Mouse (Mus musculus): ENCODE measurements at regions not wholly inside any gene's neighbourhood (a gene's known extent, or its start where the extent isn't known, plus 50 kb on each side); places are given as distances from the start of the nearest gene placed in this dataset.

DNA sequence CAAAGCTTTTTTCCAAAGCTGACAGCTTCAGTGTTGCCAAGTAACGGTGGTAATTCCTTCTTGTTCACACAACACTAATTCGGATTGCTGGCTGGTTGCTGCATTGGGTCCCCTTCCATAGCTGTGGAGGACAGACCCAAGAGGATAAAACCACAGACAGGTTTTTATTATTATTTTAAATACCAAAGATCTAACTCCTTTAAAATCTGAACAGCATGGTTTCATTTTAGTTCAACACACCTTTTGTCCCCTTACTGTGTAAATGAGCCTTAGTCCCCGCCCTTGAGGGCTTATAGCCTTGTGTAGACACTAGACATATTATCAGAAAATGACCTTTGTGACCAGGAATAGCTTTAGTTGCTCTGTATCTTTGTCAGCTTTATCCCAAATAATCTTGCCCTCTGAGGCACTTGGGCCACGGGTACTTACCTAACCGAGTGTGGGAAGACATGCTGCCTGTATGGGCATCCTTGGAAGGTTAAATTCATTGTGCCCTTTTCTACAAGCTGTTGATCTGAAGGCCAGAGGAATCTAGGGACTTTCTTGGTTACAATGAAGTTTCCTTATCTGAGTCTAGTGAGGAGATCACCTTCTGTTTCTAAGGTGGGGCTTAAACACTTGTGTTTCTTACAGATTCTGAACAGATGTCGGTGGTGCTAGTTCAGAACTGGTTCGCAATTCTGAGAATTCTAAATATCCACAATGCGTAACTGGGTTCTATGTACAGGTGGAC lies 99.6 kb downstream of the Rnd3 start:
- no peak for TF ChIP-seq POLR2A (IDR thresholded peaks at IDR 0.05; ENCODE audit: borderline replicate concordance, extremely low read depth, insufficient read depth, insufficient read length, poor library complexity, severe bottlenecking)
- no peak for TF ChIP-seq CTCF (IDR thresholded peaks at IDR 0.05; ENCODE audit: borderline replicate concordance, extremely low read depth, insufficient read depth, insufficient read length)
- DNase-seq (ENCODE audit: low read depth), result peak; percentile 61

DNA sequence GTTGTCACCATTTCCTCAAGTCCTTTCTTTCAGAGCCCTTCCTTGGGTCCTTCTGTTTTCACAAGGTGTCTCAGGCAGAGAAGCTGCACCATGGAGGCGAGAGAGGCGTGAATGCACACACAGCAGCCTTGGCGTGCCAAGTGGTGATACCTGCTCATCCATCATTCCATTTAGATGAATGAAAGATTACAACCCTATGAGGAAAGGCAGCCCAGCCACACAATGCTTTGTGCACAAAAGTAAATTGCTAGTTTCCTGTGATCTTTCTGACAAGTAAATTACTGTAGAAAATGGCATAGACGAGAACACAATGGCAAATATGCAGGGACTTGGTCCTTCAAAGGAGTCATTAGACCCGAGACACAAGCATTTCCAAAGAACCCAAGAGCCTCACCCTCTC lies 101.4 kb downstream of the Rnd3 start:
- DNase-seq (ENCODE audit: low read depth), result peak; percentile 78
- no peak for TF ChIP-seq CTCF (IDR thresholded peaks at IDR 0.05; ENCODE audit: borderline replicate concordance, extremely low read depth, insufficient read depth, insufficient read length)
- no peak for TF ChIP-seq POLR2A (IDR thresholded peaks at IDR 0.05; ENCODE audit: borderline replicate concordance, extremely low read depth, insufficient read depth, insufficient read length, poor library complexity, severe bottlenecking)

DNA sequence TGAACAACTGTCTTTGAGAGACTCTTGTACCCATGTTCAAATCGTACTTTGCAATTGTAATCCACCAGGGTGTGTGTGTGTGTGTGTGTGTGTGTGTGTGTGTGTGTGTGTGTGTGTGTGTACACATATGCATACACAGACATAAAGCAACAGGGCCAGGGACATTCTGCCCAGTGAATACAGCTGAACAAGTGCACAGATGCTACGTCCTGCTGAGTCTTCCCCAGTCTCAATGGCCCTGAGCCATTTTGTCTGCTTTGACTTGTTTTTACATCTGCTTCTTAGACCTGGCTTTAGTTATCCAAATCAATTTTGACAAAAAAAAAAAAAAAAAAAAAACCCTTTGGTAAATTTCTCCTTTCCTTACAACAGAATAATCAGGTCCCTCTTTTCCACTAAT lies 103.3 kb downstream of the Rnd3 start:
- TF ChIP-seq POLR2A (IDR thresholded peaks at IDR 0.05; ENCODE audit: borderline replicate concordance, extremely low read depth, insufficient read depth, insufficient read length, poor library complexity, severe bottlenecking), result no peak
- no peak for TF ChIP-seq CTCF (IDR thresholded peaks at IDR 0.05; ENCODE audit: borderline replicate concordance, extremely low read depth, insufficient read depth, insufficient read length)
- DNase-seq (ENCODE audit: low read depth), result peak; percentile 64

DNA sequence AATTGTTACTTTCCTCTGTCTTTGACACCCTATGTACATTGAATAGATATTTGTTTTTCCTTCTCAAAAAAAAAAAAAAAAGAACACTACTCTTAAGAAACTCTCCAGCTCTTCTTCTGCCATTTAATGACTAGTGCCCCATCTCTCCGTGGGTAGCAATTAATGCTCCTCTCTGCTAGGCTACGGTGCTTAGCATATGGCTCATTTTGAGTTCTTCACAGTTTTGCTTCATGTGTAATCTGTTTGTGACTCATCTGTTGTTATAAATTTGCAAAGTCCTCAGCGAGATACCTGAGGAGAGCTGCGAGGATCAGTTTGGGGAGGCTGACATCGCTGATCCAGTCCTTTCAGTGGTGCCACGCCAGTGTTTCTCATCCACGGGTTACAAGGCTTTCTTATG lies 107.8 kb downstream of the Rnd3 start:
- TF ChIP-seq POLR2A (IDR thresholded peaks at IDR 0.05; ENCODE audit: borderline replicate concordance, extremely low read depth, insufficient read depth, insufficient read length, poor library complexity, severe bottlenecking) (no peak), CTCF (IDR thresholded peaks at IDR 0.05; ENCODE audit: borderline replicate concordance, extremely low read depth, insufficient read depth, insufficient read length) (no peak)
- DNase-seq (ENCODE audit: low read depth), result peak; percentile 57

DNA sequence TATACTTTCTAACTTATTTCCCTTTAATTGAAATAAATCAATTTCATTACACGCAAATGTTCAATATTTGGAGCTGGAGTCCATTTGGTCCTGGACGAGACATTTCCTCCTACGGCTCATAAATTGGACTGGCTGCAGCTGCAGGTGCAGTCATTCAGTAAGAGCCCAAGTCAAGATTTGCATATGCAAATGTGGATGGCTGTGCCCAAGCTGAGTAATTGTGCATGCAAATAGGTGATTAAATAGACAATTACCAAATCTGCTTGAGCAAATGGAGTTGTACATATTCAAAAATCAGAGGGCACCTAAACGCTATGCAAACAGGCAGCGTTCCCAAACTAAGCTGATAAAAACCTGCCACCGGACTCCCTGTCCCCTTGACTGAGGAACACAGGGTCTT lies 110.2 kb downstream of the Rnd3 start:
- TF ChIP-seq POLR2A (IDR thresholded peaks at IDR 0.05; ENCODE audit: borderline replicate concordance, extremely low read depth, insufficient read depth, insufficient read length, poor library complexity, severe bottlenecking), result no peak
- no peak for TF ChIP-seq CTCF (IDR thresholded peaks at IDR 0.05; ENCODE audit: borderline replicate concordance, extremely low read depth, insufficient read depth, insufficient read length)

DNA sequence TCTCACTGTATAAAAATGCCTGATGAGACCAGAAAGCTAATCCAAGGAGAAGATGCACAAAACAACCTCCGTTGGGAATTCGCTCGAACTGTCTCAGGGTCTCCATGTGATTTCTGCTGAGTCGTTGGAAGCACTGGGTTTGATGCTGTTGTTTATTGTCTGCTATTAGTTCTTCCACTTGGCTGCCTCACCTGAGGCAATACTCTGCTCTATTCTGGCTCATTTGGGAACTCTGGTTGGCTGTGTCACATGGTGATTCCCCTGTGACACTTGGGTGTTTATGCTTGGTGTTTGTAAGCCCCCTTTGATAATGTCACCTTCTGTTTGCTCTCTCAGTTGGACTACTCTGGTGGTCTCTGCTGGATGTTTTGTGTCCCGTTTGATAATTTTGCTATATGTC lies 111.9 kb downstream of the Rnd3 start:
- TF ChIP-seq POLR2A (IDR thresholded peaks at IDR 0.05; ENCODE audit: borderline replicate concordance, extremely low read depth, insufficient read depth, insufficient read length, poor library complexity, severe bottlenecking) (no peak), CTCF (IDR thresholded peaks at IDR 0.05; ENCODE audit: borderline replicate concordance, extremely low read depth, insufficient read depth, insufficient read length) (no peak)
- DNase-seq (ENCODE audit: low read depth), result no peak

More for the DNA sequence above, 110.2 kb downstream of the Rnd3 start:
- DNase-seq (ENCODE audit: low read depth), result peak; percentile 92

DNA sequence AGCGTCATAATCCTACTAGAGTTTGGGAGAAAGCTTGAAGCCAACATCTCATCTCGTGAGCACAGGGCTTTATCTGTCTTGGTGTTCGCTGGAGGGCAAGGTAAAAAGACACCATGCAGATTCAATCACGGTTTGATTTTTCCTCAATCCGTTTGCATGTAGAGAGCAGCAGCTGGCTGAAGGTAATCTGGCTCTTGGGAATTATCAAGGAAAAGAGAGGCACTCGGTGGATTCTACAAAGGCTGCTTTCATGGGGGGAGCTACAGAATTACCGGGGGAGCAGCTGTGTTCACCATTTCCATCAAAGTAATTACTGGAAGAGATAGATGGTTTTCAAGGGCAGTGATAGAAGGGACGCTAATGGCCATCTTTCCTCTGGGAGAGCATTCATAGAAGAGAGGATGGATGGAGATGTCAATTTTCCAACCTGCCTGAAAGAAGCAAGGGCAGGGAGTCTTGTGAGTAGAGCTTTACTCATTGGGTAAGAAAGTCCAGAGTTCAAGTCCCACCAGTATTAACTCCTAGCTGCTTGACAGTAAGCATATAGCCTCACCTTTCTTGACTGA lies 112.6 kb downstream of the Rnd3 start:
- TF ChIP-seq POLR2A (IDR thresholded peaks at IDR 0.05; ENCODE audit: borderline replicate concordance, extremely low read depth, insufficient read depth, insufficient read length, poor library complexity, severe bottlenecking) (no peak), CTCF (IDR thresholded peaks at IDR 0.05; ENCODE audit: borderline replicate concordance, extremely low read depth, insufficient read depth, insufficient read length) (no peak)

DNA sequence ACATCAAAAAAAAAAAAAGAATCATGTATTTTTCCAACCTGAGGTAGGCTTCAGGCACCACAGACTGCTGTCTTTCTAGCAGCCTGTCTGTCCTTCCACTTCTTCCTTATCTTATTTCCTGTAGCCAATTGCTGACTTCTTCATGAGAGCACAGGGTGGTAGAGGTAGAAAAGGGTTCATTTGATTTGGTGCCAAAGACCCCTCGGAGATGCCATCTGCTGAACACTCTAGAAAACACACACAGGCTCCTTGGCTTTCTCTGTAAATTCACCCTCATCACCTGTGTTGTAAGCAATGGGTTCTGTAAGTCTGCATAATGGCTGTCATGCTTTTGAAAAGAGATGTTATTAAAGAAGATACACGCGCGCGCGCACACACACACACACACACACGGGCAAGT lies 115.0 kb downstream of the Rnd3 start:
- TF ChIP-seq POLR2A (IDR thresholded peaks at IDR 0.05; ENCODE audit: borderline replicate concordance, extremely low read depth, insufficient read depth, insufficient read length, poor library complexity, severe bottlenecking) (no peak), CTCF (IDR thresholded peaks at IDR 0.05; ENCODE audit: borderline replicate concordance, extremely low read depth, insufficient read depth, insufficient read length) (no peak)
- DNase-seq (ENCODE audit: low read depth), result no peak

More for the DNA sequence above, 112.6 kb downstream of the Rnd3 start:
- peak; percentile 59 for DNase-seq (ENCODE audit: low read depth)

DNA sequence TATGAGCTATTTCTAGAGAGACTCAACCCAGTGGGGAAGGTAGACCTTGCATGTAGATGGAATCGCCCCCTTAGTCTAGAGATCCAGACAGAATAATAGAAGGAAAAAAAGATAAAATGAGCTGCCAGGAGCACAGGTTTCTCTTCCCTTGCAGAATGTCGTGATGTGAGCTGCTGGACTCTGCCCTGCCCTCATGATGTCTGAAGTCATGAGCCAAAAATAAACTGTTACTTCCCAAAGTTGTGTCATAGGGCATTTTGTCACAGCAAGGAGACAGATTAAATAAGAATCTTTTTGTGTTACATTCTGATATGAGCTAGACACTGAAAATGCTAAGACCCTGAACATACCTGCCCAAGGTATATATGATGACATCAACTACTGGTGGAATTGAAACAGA lies 126.4 kb downstream of the Rnd3 start:
- TF ChIP-seq POLR2A (IDR thresholded peaks at IDR 0.05; ENCODE audit: borderline replicate concordance, extremely low read depth, insufficient read depth, insufficient read length, poor library complexity, severe bottlenecking) (no peak), CTCF (IDR thresholded peaks at IDR 0.05; ENCODE audit: borderline replicate concordance, extremely low read depth, insufficient read depth, insufficient read length) (no peak)
- no peak for DNase-seq (ENCODE audit: low read depth)

DNA sequence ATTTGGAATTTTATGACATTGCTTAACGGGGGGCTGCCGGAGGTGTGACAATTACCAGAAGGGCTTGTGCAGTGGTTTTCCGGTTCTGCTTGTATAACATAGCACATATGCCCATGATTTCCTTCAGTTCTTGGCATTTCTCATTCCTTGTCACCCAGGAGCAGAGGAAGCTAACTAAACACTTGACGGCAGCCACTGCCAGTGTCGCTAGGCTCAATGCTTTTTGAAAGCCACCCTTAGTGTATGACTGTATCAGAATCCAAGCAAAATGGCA lies 132.8 kb downstream of the Rnd3 start:
- TF ChIP-seq CTCF (IDR thresholded peaks at IDR 0.05; ENCODE audit: borderline replicate concordance, extremely low read depth, insufficient read depth, insufficient read length), result no peak
- no peak for TF ChIP-seq POLR2A (IDR thresholded peaks at IDR 0.05; ENCODE audit: borderline replicate concordance, extremely low read depth, insufficient read depth, insufficient read length, poor library complexity, severe bottlenecking)
- peak; percentile 53 for DNase-seq (ENCODE audit: low read depth)

DNA sequence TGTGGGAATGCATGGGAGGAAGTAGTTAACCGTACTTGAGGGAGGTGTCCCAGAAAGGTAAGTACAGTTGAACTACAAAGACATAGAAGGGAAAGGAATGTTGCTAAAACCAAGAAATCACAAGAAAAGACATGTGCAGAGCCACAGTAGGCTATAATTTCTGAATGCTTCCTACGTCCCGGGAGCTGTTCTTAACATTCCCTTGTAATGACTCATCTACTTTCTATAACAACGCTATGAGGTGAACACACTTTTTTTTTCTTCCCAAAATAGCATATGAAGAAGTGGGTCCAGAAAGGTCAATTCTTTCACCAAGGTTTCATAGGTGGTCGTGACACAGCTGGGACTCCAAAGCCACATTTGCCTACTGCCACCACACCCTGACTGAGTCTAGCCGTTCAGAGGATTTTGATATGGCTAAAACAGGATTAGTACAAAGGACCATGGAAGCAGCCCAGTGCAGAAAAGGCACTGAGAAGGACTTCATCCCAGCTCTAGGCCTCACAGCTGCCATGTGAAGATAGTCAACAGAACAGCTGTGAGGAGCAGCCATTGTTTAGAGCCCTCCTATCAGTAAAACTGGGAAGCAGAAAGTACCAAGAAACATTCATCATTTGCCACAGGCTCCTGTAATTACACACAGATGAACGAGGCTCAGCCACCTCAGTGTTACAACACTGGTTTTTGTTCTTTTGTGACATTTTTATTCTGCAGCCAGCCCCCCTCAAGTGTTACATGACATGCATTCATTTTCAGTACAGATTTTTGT lies 133.4 kb downstream of the Rnd3 start:
- no peak for TF ChIP-seq CTCF (IDR thresholded peaks at IDR 0.05; ENCODE audit: borderline replicate concordance, extremely low read depth, insufficient read depth, insufficient read length)
- TF ChIP-seq POLR2A (IDR thresholded peaks at IDR 0.05; ENCODE audit: borderline replicate concordance, extremely low read depth, insufficient read depth, insufficient read length, poor library complexity, severe bottlenecking), result no peak
- no peak for DNase-seq (ENCODE audit: low read depth)

Measured in brain, embryonic 14.5 days (tissue).